Mouse (Mus musculus): ENCODE results near the gene Zbtb1.

- no peak for TF ChIP-seq CTCF (IDR thresholded peaks at IDR 0.05)
- TF ChIP-seq EP300 (IDR thresholded peaks at IDR 0.05; ENCODE audit: insufficient read depth, low read depth, low read length): no peak
- no peak for TF ChIP-seq POLR2A (IDR thresholded peaks at IDR 0.05; ENCODE audit: insufficient read depth, low read depth, low read length)
Measured at GRCm38 (mm10) chr12:76377059-76377458, 7.0 kb downstream of the Zbtb1 start.
